Mouse (Mus musculus) lung, postnatal 0 days (tissue): Measurements from ENCODE around the gene Alk.

ENCODE experiments used
- CTCF ChIP-seq: IDR thresholded peaks from 2 replicates; pipeline ENCODE4 v1.5.1; 2016; ENCODE audit warnings: antibody characterized with exemption, mild to moderate bottlenecking
- EP300 ChIP-seq: IDR thresholded peaks from 2 replicates; pipeline ENCODE4 v1.6.1; 2016; ENCODE audit warnings: antibody characterized with exemption, mild to moderate bottlenecking, control low read depth

GRCm38 (mm10) chr17:72417451-72417850, 187.0 kb downstream of the Alk start:
- TF ChIP-seq CTCF = no peak
- TF ChIP-seq EP300 = no peak
